Comparison of ENCODE assay signal across 8 mouse cellular contexts in genomic region chr11:104625453-104626402, GRCm38 (mm10). TPM values are rescaled to one million over a fixed set of nuclear protein-coding genes. Genes with fewer than 3 reads are reported as not detected.
DNase-seq lines count a peak whose midpoint lies in the region; ATAC-seq and TF ChIP-seq lines count a peak whose summit lies in the region.

No protein-coding gene starts in this region.

- H3K9me3 ChIP-seq in kidney, postnatal 0 days (replicated peaks; ENCODE audit: low read length) = no peaks in the 10 kb centered on the region
- no peaks in the 10 kb centered on the region for H3K9me3 ChIP-seq in heart, embryonic 16.5 days (replicated peaks; ENCODE audit: control insufficient read depth, low read length)

- 28% methylated on average over 12 of the region's 12 CpGs for WGBS in kidney, postnatal 0 days
- WGBS in heart, embryonic 16.5 days = 30% methylated on average over 12 of the region's 12 CpGs

- peak; percentile 67 for ATAC-seq in kidney, postnatal 0 days (replicated peaks; ENCODE audit: low FRiP score, low read depth)
- peak; percentile 68 for ATAC-seq in heart, embryonic 16.5 days (replicated peaks; ENCODE audit: extremely low read depth, insufficient read depth, low FRiP score)
- no peak for ATAC-seq in CD4-positive, CD25-positive, alpha-beta regulatory T cell, adult 4 months

- no peak overlapping the region for H3K4me2 ChIP-seq in kidney, postnatal 0 days (ENCODE audit: low read length)
- no peak overlapping the region for H3K4me2 ChIP-seq in heart, embryonic 16.5 days (ENCODE audit: low read depth, low read length)

- peak; percentile 82 for DNase-seq in kidney, postnatal 0 days (ENCODE audit: low spot score)
- DNase-seq in kidney, postnatal 14 days = no peak
- peak; percentile 74 for DNase-seq in embryo, embryonic 11 days
- peak; percentile 53 for DNase-seq in lung, postnatal 14 days
- DNase-seq in right cerebral cortex, adult 2 months (ENCODE audit: low spot score in 2 of 2) = no peak
- no peak for DNase-seq in cerebellum, adult 8-10 months

- H3K27ac ChIP-seq in kidney, postnatal 0 days = no peak overlapping the region
- peak overlapping the region; percentile 37; the same call in 1 of the 2 replicates for H3K27ac ChIP-seq in heart, embryonic 16.5 days (ENCODE audit: low read length)

- no peaks in the 10 kb centered on the region for H3K36me3 ChIP-seq in kidney, postnatal 0 days (ENCODE audit: insufficient read depth, low read length)
- H3K36me3 ChIP-seq in heart, embryonic 16.5 days (ENCODE audit: control insufficient read depth, insufficient read depth) = no peaks in the 10 kb centered on the region

- no peak for TF ChIP-seq CTCF in kidney, postnatal 0 days (IDR thresholded peaks at IDR 0.05; ENCODE audit: low read depth)

- H3K27me3 ChIP-seq in kidney, postnatal 0 days (ENCODE audit: insufficient read depth, low read length) = no peaks in the 10 kb centered on the region
- no peaks in the 10 kb centered on the region for H3K27me3 ChIP-seq in heart, embryonic 16.5 days (ENCODE audit: control insufficient read depth, insufficient read depth, low read length)

- H3K4me1 ChIP-seq in kidney, postnatal 0 days (replicated peaks; ENCODE audit: insufficient read depth, low read length) = no peaks in the 10 kb centered on the region; the same call in 1 of the 2 replicates
- H3K4me1 ChIP-seq in heart, embryonic 16.5 days (ENCODE audit: control insufficient read depth, insufficient read depth, low read length) = peaks cover 13% of the 10 kb centered on the region

- no peak overlapping the region for H3K4me3 ChIP-seq in kidney, postnatal 0 days (replicated peaks; ENCODE audit: low read depth, low read length)
- H3K4me3 ChIP-seq in heart, embryonic 16.5 days (ENCODE audit: low read length) = no peak overlapping the region

- no peak overlapping the region for H3K9ac ChIP-seq in kidney, postnatal 0 days (ENCODE audit: low read depth, low read length)
- no peak overlapping the region for H3K9ac ChIP-seq in heart, embryonic 16.5 days (ENCODE audit: low read length)

RNA-seq across cellular contexts. Expression of gene Itgb3, which starts 17.9 kb away (rescaled TPM):
- 0.95 and 1.2 TPM in 2 replicates for polyA plus RNA-seq in kidney, postnatal 0 days (2015; fragmentation: Nextera tagmentation; extraction: Ambion mirVana)
- polyA plus RNA-seq in heart, embryonic 16.5 days (2015; fragmentation: Nextera tagmentation; extraction: Ambion mirVana) = 3.5 and 4.0 TPM in 2 replicates
- 10 to 100 TPM; 12.3 to 15.6 TPM for polyA plus RNA-seq in CD4-positive, CD25-positive, alpha-beta regulatory T cell, adult 4 months (2017; shearing (Covaris generic))

RNA-seq across cellular contexts. Expression of gene Gm11639, which starts 59.8 kb away (rescaled TPM):
- polyA plus RNA-seq in kidney, postnatal 0 days (2015; fragmentation: Nextera tagmentation; extraction: Ambion mirVana) = 0.01 TPM in 2 replicates
- polyA plus RNA-seq in heart, embryonic 16.5 days (2015; fragmentation: Nextera tagmentation; extraction: Ambion mirVana) = 0.01 TPM in 1 of 2 replicates, not detected in the other
- under 1 TPM in 1 of 2 experiments, not detected in 1; 0.04 TPM for polyA plus RNA-seq in CD4-positive, CD25-positive, alpha-beta regulatory T cell, adult 4 months (2017; shearing (Covaris generic))

Comparison
In these comparisons a context has a peak if more than half of its experiments do, and no peak if none do; other contexts are left out.
1. DNase-seq: peak in kidney, postnatal 0 days (single experiment), embryo, embryonic 11 days (single experiment) and lung, postnatal 14 days (single experiment); none in kidney, postnatal 14 days (single experiment), right cerebral cortex, adult 2 months (0 of 2) and cerebellum, adult 8-10 months (single experiment).